Mouse (Mus musculus) heart, embryonic 15.5 days (tissue): ENCODE data around the gene Top2b. TPM values are rescaled to one million over a fixed set of nuclear protein-coding genes. Genes with fewer than 3 reads are reported as not detected.

ENCODE experiments used
- ATAC-seq: fragments of 200-750 bp; cut with Nextera tagmentation; replicated peaks from 2 replicates; pipeline ENCODE4 v1.8.0; 2017; ENCODE audit warnings: low read depth, moderate TSS enrichment; ENCODE audit not compliant: insufficient number of reproducible peaks, insufficient read depth, low FRiP score
- H3K27ac ChIP-seq: fragments of 300-500 bp; sonication (generic); 2 replicates; pipeline ENCODE4 v1.5.1; 2015; ENCODE audit warnings: mild to moderate bottlenecking, inconsistent platforms
- H3K27me3 ChIP-seq: fragments of 300-500 bp; sonication (generic); 2 replicates; pipeline ENCODE4 v1.6.1; 2015; ENCODE audit warnings: inconsistent platforms
- H3K36me3 ChIP-seq: fragments of 300-500 bp; sonication (generic); 2 replicates; pipeline ENCODE4 v1.6.1; 2015; ENCODE audit warnings: mild to moderate bottlenecking, inconsistent platforms
- H3K4me1 ChIP-seq: fragments of 300-500 bp; sonication (generic); replicated peaks from 2 replicates; pipeline ENCODE4 v1.6.1; 2015; ENCODE audit warnings: inconsistent platforms
- H3K4me2 ChIP-seq: fragments of 300-500 bp; sonication (generic); 2 replicates; pipeline ENCODE4 v1.6.1; 2015; ENCODE audit warnings: inconsistent platforms, mild to moderate bottlenecking, moderate library complexity
- H3K4me3 ChIP-seq: fragments of 300-500 bp; sonication (generic); 2 replicates; pipeline ENCODE4 v1.5.1; 2015; ENCODE audit warnings: mild to moderate bottlenecking, inconsistent platforms
- H3K9ac ChIP-seq: fragments of 300-500 bp; sonication (generic); 2 replicates; pipeline ENCODE4 v1.6.1; 2015; ENCODE audit warnings: mild to moderate bottlenecking, inconsistent platforms
- H3K9me3 ChIP-seq: fragments of 300-500 bp; sonication (generic); replicated peaks from 2 replicates; pipeline ENCODE4 v1.6.1; 2016; ENCODE audit warnings: inconsistent platforms
- WGBS: fragments of 180-500 bp; shearing (Covaris S2); methylation state at CpG from one replicate; pipeline ENCODE4 v1.1.7; 2015; ENCODE audit warnings: mixed read lengths; 5-methylcytosine and 5-hydroxymethylcytosine counted together
- polyA plus RNA-seq: library from polyadenylated mRNA; unstranded; fragments of >200 nt; fragmentation: Nextera tagmentation; extraction: Ambion mirVana; gene quantifications from 2 replicates; pipeline ENCODE4 v1.2.1, GENCODE M21; 2015

Gene Top2b
- polyA plus RNA-seq, 1 experiment from 2014 or later = 31.6 TPM

- Histone ChIP-seq H3K4me3 (no peak overlapping the region), H3K4me2 (no peak overlapping the region), H3K9ac (no peak overlapping the region), H3K27me3 (no peaks in the 10 kb centered on the region), H3K4me1 (peaks cover 20% of the 10 kb centered on the region), H3K27ac (peak overlapping the region; percentile 87), H3K36me3 (peaks cover 23% of the 10 kb centered on the region), H3K9me3 (no peaks in the 10 kb centered on the region)
- WGBS = 51% methylated on average over 4 of the region's 4 CpGs
- ATAC-seq = no peak
These were observed 67.0 kb downstream of the Top2b start for GRCm38 (mm10) chr14:16431941-16432499.

GRCm38 (mm10) chr14:16432550-16432949, 67.6 kb downstream of the Top2b start:
- peaks cover 23% of the 10 kb centered on the region for H3K36me3 ChIP-seq

GRCm38 (mm10) chr14:16433206-16433605, 68.2 kb downstream of the Top2b start:
- peak; percentile 75 for ATAC-seq
- Histone ChIP-seq H3K9ac (no peak overlapping the region), H3K36me3 (peaks cover 23% of the 10 kb centered on the region), H3K4me2 (no peak overlapping the region), H3K9me3 (no peaks in the 10 kb centered on the region), H3K27me3 (no peaks in the 10 kb centered on the region), H3K4me3 (no peak overlapping the region), H3K27ac (peak overlapping the region; percentile 87), H3K4me1 (peaks cover 20% of the 10 kb centered on the region)
- WGBS = 38% methylated on average over 2 of the region's 2 CpGs

More at GRCm38 (mm10) chr14:16432550-16432949, 67.6 kb downstream of the Top2b start:
- Histone ChIP-seq H3K9me3 (no peaks in the 10 kb centered on the region), H3K27me3 (no peaks in the 10 kb centered on the region), H3K4me2 (no peak overlapping the region), H3K4me3 (no peak overlapping the region), H3K27ac (peak overlapping the region; percentile 87), H3K4me1 (peaks cover 20% of the 10 kb centered on the region), H3K9ac (no peak overlapping the region)
- ATAC-seq = peak; percentile 27; the same call in 1 of the 2 replicates
- 72% methylated on average over 3 of the region's 3 CpGs for WGBS

GRCm38 (mm10) chr14:16434396-16435171, 69.6 kb downstream of the Top2b start:
- H3K4me3 ChIP-seq = no peak overlapping the region
- H3K27me3 ChIP-seq = no peaks in the 10 kb centered on the region
- H3K27ac ChIP-seq = peak overlapping the region; percentile 87
- peaks cover 20% of the 10 kb centered on the region for H3K4me1 ChIP-seq
- H3K9ac ChIP-seq = no peak overlapping the region
- 71% methylated on average over 3 of the region's 3 CpGs for WGBS
- no peaks in the 10 kb centered on the region for H3K9me3 ChIP-seq
- H3K4me2 ChIP-seq = no peak overlapping the region
- no peak for ATAC-seq
- peaks cover 16% of the 10 kb centered on the region for H3K36me3 ChIP-seq

- Histone ChIP-seq H3K36me3 (0 out of 2 replicates have a peak, but pooled peaks cover 4% of the 10 kb centered on the region), H3K4me2 (no peak overlapping the region), H3K9ac (no peak overlapping the region), H3K27ac (no peak overlapping the region), H3K4me3 (no peak overlapping the region), H3K9me3 (no peaks in the 10 kb centered on the region), H3K4me1 (peaks cover 16% of the 10 kb centered on the region), H3K27me3 (no peaks in the 10 kb centered on the region)
- WGBS = 88% methylated on average over 4 of the region's 4 CpGs
- ATAC-seq = no peak
These were observed 72.4 kb downstream of the Top2b start for GRCm38 (mm10) chr14:16437386-16437785.

GRCm38 (mm10) chr14:16439385-16440126, 74.6 kb downstream of the Top2b start:
- Histone ChIP-seq H3K4me1 (peaks cover 3% of the 10 kb centered on the region; the same call in 1 of the 2 replicates), H3K4me2 (no peak overlapping the region), H3K27ac (no peak overlapping the region), H3K27me3 (no peaks in the 10 kb centered on the region), H3K9me3 (no peaks in the 10 kb centered on the region), H3K9ac (no peak overlapping the region), H3K36me3 (0 out of 2 replicates have a peak, but pooled peaks cover 7% of the 10 kb centered on the region), H3K4me3 (no peak overlapping the region)
- no peak for ATAC-seq
- 75% methylated on average over 6 of the region's 6 CpGs for WGBS

GRCm38 (mm10) chr14:16444859-16445258, 79.9 kb downstream of the Top2b start:
- Histone ChIP-seq H3K9ac (no peak overlapping the region), H3K27me3 (no peaks in the 10 kb centered on the region), H3K4me1 (peaks cover 11% of the 10 kb centered on the region), H3K36me3 (0 out of 2 replicates have a peak, but pooled peaks cover 3% of the 10 kb centered on the region), H3K4me3 (no peak overlapping the region), H3K4me2 (no peak overlapping the region), H3K27ac (no peak overlapping the region), H3K9me3 (no peaks in the 10 kb centered on the region)
- ATAC-seq = no peak
- 72% methylated on average over 4 of the region's 4 CpGs for WGBS

GRCm38 (mm10) chr14:16447587-16447986, 82.6 kb downstream of the Top2b start:
- H3K9me3 ChIP-seq = no peaks in the 10 kb centered on the region
- H3K4me2 ChIP-seq = no peak overlapping the region
- H3K36me3 ChIP-seq = 0 out of 2 replicates have a peak, but pooled peaks cover 3% of the 10 kb centered on the region
- no peak overlapping the region for H3K4me3 ChIP-seq
- ATAC-seq = no peak
- 37% methylated on average over 3 of the region's 3 CpGs for WGBS
- peaks cover 13% of the 10 kb centered on the region for H3K4me1 ChIP-seq
- H3K27ac ChIP-seq = no peak overlapping the region
- no peaks in the 10 kb centered on the region for H3K27me3 ChIP-seq
- no peak overlapping the region for H3K9ac ChIP-seq

- Histone ChIP-seq H3K4me1 (peaks cover 13% of the 10 kb centered on the region), H3K9me3 (no peaks in the 10 kb centered on the region), H3K4me2 (no peak overlapping the region), H3K9ac (no peak overlapping the region), H3K4me3 (no peak overlapping the region), H3K27ac (peak overlapping the region; percentile 33; the same call in 1 of the 2 replicates), H3K27me3 (no peaks in the 10 kb centered on the region), H3K36me3 (no peaks in the 10 kb centered on the region)
- peak; percentile 71 for ATAC-seq
- 44% methylated on average over 4 of the region's 4 CpGs for WGBS
These were observed 83.4 kb downstream of the Top2b start for GRCm38 (mm10) chr14:16448269-16448987.

- H3K4me1 ChIP-seq = peaks cover 30% of the 10 kb centered on the region
- H3K27me3 ChIP-seq = no peaks in the 10 kb centered on the region
- 87% methylated on average over 1 of the region's 1 CpGs for WGBS
- H3K27ac ChIP-seq = no peak overlapping the region
- H3K9me3 ChIP-seq = no peaks in the 10 kb centered on the region
- no peak overlapping the region for H3K4me3 ChIP-seq
- no peak for ATAC-seq
- no peak overlapping the region for H3K9ac ChIP-seq
- no peaks in the 10 kb centered on the region for H3K36me3 ChIP-seq
- no peak overlapping the region for H3K4me2 ChIP-seq
These were observed 113.8 kb downstream of the Top2b start for GRCm38 (mm10) chr14:16478606-16479323.
